Mouse (Mus musculus) testis, adult 2 months (tissue): ENCODE data around the gene 1700025B11Rik. TPM values are rescaled to one million over a fixed set of nuclear protein-coding genes. Genes with fewer than 3 reads are reported as not detected.

Source experiments
- polyA plus RNA-seq: library from polyadenylated mRNA; depleted of rRNA; stranded (reverse); fragments of >200 nt; gene quantifications from 2 replicates; pipeline ENCODE4 v1.2.3, GENCODE M21; 2012; rRNA removed

The 1700025B11Rik gene
- polyA plus RNA-seq, 1 experiment: 146 TPM

Other genes with a start within 250 kb of the 1700025B11Rik start
- 0.10 TPM in 1 of 2 replicates, not detected in the other for gene Apol7a, start 162.8 kb downstream of the 1700025B11Rik start, polyA plus RNA-seq
- gene Apol9a, start 150.8 kb downstream of the 1700025B11Rik start, polyA plus RNA-seq: 0.07 and 0.14 TPM in 2 replicates
- gene Apol7b, start 114.4 kb downstream of the 1700025B11Rik start, polyA plus RNA-seq: 11.1 and 12.4 TPM in 2 replicates
- 0.28 and 0.38 TPM in 2 replicates for gene Apol10a, start 84.8 kb downstream of the 1700025B11Rik start, polyA plus RNA-seq
- 0.15 and 0.22 TPM in 2 replicates for gene Apol11a, start 53.6 kb downstream of the 1700025B11Rik start, polyA plus RNA-seq
- 2.2 and 2.5 TPM in 2 replicates for gene Apol7c, start 28.6 kb downstream of the 1700025B11Rik start, polyA plus RNA-seq
- 0.05 and 0.10 TPM in 2 replicates for gene Apol10b, start 34.2 kb upstream of the 1700025B11Rik start, polyA plus RNA-seq
- gene Gm36245, start 37.4 kb upstream of the 1700025B11Rik start, polyA plus RNA-seq: 0.41 and 1.7 TPM in 2 replicates
- 0.05 TPM in 1 of 2 replicates, not detected in the other for gene Apol11b, start 81.4 kb upstream of the 1700025B11Rik start, polyA plus RNA-seq
- gene Apol7e, start 137.0 kb upstream of the 1700025B11Rik start, polyA plus RNA-seq: not detected in 2 replicates
- not detected in 2 replicates for gene Apol9b, start 167.1 kb upstream of the 1700025B11Rik start, polyA plus RNA-seq
- 0.17 TPM in 2 replicates for gene Apol8, start 195.1 kb upstream of the 1700025B11Rik start, polyA plus RNA-seq